Mouse (Mus musculus) limb, embryonic 10.5 days (tissue): ENCODE measurements at regions not wholly inside any gene's neighbourhood (a gene's known extent, or its start where the extent isn't known, plus 50 kb on each side); places are given as distances from the start of the nearest gene placed in this dataset.

Source experiments
- DNase-seq: peaks from one replicate; pipeline ENCODE4 v3.0.0-alpha.2; 2017; ENCODE audit warnings: low spot score
- H3K27ac ChIP-seq: fragments of 300-500 bp; sonication (generic); 2 replicates; pipeline ENCODE4 v1.5.1; 2016; ENCODE audit warnings: mild to moderate bottlenecking
- H3K27me3 ChIP-seq: fragments of 300-500 bp; sonication (generic); 2 replicates; pipeline ENCODE4 v1.6.1; 2016; ENCODE audit warnings: low read depth, mild to moderate bottlenecking; ENCODE audit not compliant: poor library complexity, severe bottlenecking
- H3K36me3 ChIP-seq: fragments of 300-500 bp; sonication (generic); 2 replicates; pipeline ENCODE4 v1.6.1; 2016; ENCODE audit warnings: mild to moderate bottlenecking, moderate library complexity
- H3K4me1 ChIP-seq: fragments of 300-500 bp; sonication (generic); 2 replicates; pipeline ENCODE4 v1.6.1; 2016
- H3K4me3 ChIP-seq: fragments of 300-500 bp; sonication (generic); 2 replicates; pipeline ENCODE4 v1.5.1; 2016; ENCODE audit warnings: mild to moderate bottlenecking, moderate library complexity
- H3K9me3 ChIP-seq: fragments of 300-500 bp; sonication (generic); replicated peaks from 2 replicates; pipeline ENCODE4 v1.6.1; 2016; ENCODE audit warnings: mild to moderate bottlenecking
- WGBS: fragments of 180-500 bp; shearing (Covaris S2); methylation state at CpG from one replicate; pipeline ENCODE4 v1.1.7; 2016; 5-methylcytosine and 5-hydroxymethylcytosine counted together

DNA sequence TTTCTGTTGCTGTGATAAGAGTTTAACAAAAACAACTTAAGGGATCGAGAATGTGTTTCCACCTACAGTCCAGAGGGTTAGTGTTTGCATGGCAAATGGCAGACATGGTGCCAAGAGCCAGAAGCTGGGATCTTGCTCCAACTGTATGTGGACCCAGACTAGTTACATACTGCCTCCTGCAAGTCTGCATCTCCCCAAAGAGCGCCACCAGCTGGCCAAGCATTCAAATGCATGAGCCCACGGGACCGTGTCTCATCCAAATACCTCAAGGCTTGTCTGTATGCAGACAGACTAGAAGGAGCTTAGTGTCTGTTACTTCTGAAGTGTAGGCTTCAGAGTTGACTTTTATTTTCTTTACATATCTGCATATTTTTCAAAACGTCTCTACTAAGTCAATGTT is 85.9 kb upstream of the Pmfbp1 start:
- Histone ChIP-seq H3K4me3 (no peak overlapping the region), H3K27me3 (no peaks in the 10 kb centered on the region), H3K27ac (no peak overlapping the region), H3K36me3 (no peaks in the 10 kb centered on the region), H3K4me1 (peaks cover 5% of the 10 kb centered on the region; the same call in 1 of the 2 replicates), H3K9me3 (no peaks in the 10 kb centered on the region)
- WGBS = 61% methylated on average over 5 of the region's 5 CpGs
- peak; percentile 34 for DNase-seq

DNA sequence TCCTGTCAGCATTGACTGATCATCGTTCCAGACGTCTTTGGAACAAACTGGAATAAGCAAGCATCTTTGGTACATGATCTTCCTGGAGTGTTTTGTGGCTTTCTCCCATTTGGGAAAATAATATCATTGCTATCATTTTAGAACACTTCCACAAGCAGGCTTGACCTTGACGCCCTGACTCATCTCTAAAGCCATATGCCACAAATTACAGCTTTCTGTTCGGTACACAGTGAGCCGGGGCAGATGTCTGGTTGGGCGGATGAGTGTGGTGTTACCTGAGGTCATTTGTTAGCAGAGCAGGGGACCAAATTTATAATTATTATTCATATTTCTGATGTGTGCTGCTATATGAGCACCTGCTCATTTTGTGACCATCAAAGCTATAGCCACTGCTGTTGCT is 83.3 kb upstream of the Pmfbp1 start:
- DNase-seq = no peak
- Histone ChIP-seq H3K36me3 (no peaks in the 10 kb centered on the region), H3K27me3 (no peaks in the 10 kb centered on the region), H3K27ac (no peak overlapping the region), H3K9me3 (no peaks in the 10 kb centered on the region), H3K4me1 (peaks cover 8% of the 10 kb centered on the region; the same call in 1 of the 2 replicates), H3K4me3 (no peak overlapping the region)
- WGBS = 81% methylated on average over 6 of the region's 6 CpGs

DNA sequence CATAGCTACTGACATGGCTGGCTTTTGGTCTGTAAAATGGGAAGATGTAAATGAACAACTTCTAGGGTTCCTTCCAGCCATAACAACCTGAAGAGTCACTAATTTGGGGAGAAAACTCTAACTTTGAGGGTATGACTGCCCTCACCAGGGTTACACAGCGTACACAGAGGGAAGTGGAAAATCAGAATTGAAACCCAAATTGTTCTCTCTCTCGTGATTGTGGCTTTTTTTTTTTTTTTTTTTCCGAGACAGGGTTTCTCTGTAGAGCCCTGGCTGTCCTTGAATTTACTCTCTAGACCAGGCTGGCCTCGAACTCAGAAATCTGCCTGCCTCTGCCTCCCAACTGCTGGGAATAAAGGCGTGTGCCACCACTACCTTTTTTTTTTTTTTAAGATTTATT is 80.4 kb upstream of the Pmfbp1 start:
- Histone ChIP-seq H3K9me3 (no peaks in the 10 kb centered on the region), H3K4me3 (no peak overlapping the region), H3K4me1 (peaks cover 25% of the 10 kb centered on the region), H3K27me3 (no peaks in the 10 kb centered on the region), H3K27ac (no peak overlapping the region), H3K36me3 (no peaks in the 10 kb centered on the region)
- no peak for DNase-seq
- WGBS = 87% methylated on average over 5 of the region's 5 CpGs

GRCm38 (mm10) chr8:109415315-109415714 is 78.5 kb upstream of the Pmfbp1 start:
- Histone ChIP-seq H3K27me3 (no peaks in the 10 kb centered on the region), H3K36me3 (no peaks in the 10 kb centered on the region), H3K4me1 (peaks cover 23% of the 10 kb centered on the region), H3K9me3 (no peaks in the 10 kb centered on the region), H3K4me3 (no peak overlapping the region), H3K27ac (no peak overlapping the region)
- no peak for DNase-seq
- WGBS = 62% methylated on average over 4 of the region's 4 CpGs

DNA sequence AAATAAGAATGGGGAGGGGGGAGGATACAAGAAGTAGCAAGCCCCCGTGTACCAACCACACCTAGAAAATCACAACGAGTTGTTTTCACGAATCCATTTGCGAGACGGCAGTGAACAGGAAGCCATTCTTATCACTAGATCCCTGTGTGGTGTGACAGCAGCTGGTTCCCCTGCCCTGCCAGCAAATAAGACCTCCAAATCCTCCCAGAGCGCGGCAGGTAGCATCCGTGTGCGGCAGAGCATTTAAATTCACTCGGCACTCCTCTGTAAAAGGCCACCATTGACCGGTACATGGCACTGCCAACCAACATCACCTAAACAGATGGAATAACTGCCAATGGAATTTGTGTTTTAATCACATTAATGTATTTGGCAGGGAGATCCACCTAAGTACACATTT is 77.9 kb upstream of the Pmfbp1 start:
- Histone ChIP-seq H3K27me3 (no peaks in the 10 kb centered on the region), H3K9me3 (no peaks in the 10 kb centered on the region), H3K4me3 (no peak overlapping the region), H3K4me1 (peaks cover 23% of the 10 kb centered on the region), H3K27ac (no peak overlapping the region), H3K36me3 (no peaks in the 10 kb centered on the region)
- DNase-seq = no peak
- WGBS = 85% methylated on average over 11 of the region's 11 CpGs

DNA sequence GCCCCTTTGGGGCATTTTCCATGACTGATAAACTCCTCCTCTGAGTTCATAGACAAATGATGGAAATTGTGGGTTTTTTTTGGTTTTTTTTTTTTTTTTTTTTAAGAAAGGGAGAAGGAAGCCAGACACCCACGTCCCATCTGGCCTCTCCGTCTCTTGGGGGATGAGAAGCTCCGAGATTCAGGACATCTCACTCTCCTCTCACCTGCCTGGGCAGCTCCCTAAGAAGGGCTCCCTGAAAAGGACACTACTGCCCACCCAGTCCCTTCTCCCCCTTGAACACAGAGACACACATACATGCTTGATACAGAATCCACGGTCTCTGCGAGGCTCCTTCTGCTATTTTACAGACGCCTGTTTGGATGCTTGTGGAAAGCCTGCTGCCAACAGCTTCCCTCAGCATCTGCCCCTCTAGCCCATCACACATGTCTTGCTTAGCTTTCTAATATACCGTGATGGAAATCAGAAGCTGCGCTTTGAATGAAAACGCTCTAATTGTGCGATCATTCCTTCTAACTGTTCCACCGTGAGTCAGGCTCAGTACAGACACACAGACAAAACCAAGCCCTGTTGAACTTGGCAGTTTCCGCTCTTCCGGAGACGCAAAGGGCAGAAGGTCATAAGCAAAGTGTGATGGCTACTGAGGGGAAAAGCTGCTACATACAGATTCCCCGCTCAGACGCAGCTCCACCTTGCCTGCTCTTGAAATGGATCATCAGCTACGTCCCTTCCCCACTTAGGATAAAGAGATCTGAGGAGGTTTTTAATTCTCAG is 77.3 kb upstream of the Pmfbp1 start:
- no peaks in the 10 kb centered on the region for H3K27me3 ChIP-seq
- H3K4me3 ChIP-seq = no peak overlapping the region
- 78% methylated on average over 17 of the region's 17 CpGs for WGBS
- H3K4me1 ChIP-seq = peaks cover 23% of the 10 kb centered on the region
- peak overlapping the region; percentile 46; the same call in 1 of the 2 replicates for H3K27ac ChIP-seq
- no peaks in the 10 kb centered on the region for H3K9me3 ChIP-seq
- DNase-seq = no peak
- no peaks in the 10 kb centered on the region for H3K36me3 ChIP-seq

DNA sequence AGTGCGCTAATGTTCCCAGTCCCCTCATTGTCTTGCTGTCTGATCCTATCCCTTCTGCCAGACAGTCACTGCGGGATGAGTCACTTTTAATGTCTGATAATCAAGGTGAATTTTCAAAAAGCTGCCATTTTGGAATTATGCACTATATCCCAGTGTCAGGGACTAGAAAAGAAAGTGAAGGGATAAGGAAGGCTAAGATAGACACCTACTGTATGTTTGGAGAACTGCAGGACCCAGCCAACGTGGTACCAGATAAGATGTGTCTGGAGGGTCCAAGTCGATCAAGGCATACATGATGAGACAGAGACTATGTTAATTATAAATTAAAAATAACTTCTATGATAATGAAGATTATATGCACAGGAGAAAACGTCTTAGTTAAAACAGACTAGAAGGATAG is 76.6 kb upstream of the Pmfbp1 start:
- H3K27me3 ChIP-seq = no peaks in the 10 kb centered on the region
- 45% methylated on average over 5 of the region's 5 CpGs for WGBS

GRCm38 (mm10) chr8:109417971-109418370 is 75.9 kb upstream of the Pmfbp1 start:
- 48% methylated on average over 12 of the region's 12 CpGs for WGBS
- peaks cover 23% of the 10 kb centered on the region for H3K4me1 ChIP-seq
- no peaks in the 10 kb centered on the region for H3K27me3 ChIP-seq
- no peak overlapping the region for H3K4me3 ChIP-seq
- no peak for DNase-seq
- H3K27ac ChIP-seq = no peak overlapping the region
- H3K9me3 ChIP-seq = no peaks in the 10 kb centered on the region
- no peaks in the 10 kb centered on the region for H3K36me3 ChIP-seq

More for the DNA sequence above, 76.6 kb upstream of the Pmfbp1 start:
- H3K4me3 ChIP-seq = no peak overlapping the region
- H3K27ac ChIP-seq = peak overlapping the region; percentile 46; the same call in 1 of the 2 replicates
- no peaks in the 10 kb centered on the region for H3K9me3 ChIP-seq
- H3K4me1 ChIP-seq = peaks cover 23% of the 10 kb centered on the region
- no peaks in the 10 kb centered on the region for H3K36me3 ChIP-seq
- peak; percentile 39 for DNase-seq

DNA sequence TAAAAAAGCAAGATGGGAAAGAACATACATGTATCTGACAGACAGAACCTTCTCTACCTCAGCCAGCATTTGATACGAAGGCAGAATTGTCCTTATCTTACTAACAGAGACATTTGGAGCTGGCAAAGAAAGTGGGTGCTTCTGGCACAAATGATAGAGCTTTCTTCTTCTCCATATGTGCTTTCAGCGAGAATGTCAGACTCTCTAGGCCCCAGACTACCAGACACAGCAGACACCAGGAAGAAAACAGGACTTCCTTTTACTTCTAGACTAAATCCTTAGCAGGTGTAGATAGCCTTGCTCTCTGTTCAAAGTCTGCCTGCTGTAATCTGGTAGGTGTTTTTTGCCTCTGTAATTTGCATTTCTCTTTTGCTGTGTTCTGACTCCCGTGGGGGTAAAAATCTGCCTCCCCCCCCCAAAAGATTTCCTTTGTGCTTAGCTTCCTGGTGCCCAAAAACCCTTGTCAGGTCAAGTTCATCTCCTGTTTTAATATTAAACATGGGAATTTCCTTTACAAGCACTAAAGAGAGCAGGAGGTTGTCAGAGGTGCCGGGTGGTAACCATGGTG is 74.7 kb upstream of the Pmfbp1 start:
- H3K27me3 ChIP-seq = no peaks in the 10 kb centered on the region
- peaks cover 23% of the 10 kb centered on the region for H3K4me1 ChIP-seq
- WGBS = 76% methylated on average over 4 of the region's 4 CpGs
- no peaks in the 10 kb centered on the region for H3K36me3 ChIP-seq
- H3K27ac ChIP-seq = no peak overlapping the region
- H3K9me3 ChIP-seq = no peaks in the 10 kb centered on the region
- peak; percentile 20 for DNase-seq
- H3K4me3 ChIP-seq = no peak overlapping the region

DNA sequence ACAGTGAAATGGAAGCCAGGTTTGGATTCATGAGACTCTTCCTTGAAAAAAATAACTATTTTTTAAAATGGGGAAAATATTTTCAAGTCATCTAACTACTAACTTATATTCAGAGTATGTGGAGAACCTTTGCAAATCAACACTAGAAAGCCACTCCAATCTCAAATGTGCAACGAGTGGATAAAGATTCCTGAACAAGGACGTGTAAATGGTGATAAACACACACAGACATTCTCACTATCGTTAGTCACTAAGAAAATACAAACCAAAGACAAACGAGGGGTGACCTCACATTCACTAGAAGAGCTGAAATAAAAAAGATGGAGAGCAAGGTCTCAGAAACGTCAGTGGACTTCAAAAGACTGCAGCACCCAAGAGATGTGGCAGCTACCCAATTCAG is 69.8 kb upstream of the Pmfbp1 start:
- Histone ChIP-seq H3K4me3 (no peak overlapping the region), H3K9me3 (no peaks in the 10 kb centered on the region), H3K4me1 (no peaks in the 10 kb centered on the region; the same call in 1 of the 2 replicates), H3K27me3 (no peaks in the 10 kb centered on the region), H3K36me3 (no peaks in the 10 kb centered on the region), H3K27ac (no peak overlapping the region)
- DNase-seq = peak; percentile 15
- WGBS = 76% methylated on average over 5 of the region's 5 CpGs

DNA sequence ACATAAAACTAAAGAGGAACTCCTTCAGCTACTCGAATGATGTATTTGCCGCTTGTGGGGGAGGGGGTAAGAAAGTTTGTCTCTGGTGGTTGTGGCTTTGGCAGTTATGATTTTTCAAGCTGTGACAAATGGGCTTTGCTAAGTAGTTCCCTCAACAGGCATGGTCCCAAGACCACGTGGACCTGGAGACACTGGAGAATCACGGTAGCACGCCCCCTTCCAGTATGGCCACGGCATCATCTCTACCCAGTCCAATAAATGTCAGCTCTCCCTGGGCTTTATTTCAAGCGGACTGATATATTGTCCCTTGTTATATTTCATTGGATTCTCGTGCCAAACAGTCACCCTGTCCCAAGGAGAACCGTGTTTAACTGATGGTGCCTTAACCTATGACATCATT is 65.3 kb upstream of the Pmfbp1 start:
- WGBS = 82% methylated on average over 9 of the region's 9 CpGs
- Histone ChIP-seq H3K4me3 (no peak overlapping the region), H3K27me3 (no peaks in the 10 kb centered on the region), H3K4me1 (no peaks in the 10 kb centered on the region), H3K27ac (no peak overlapping the region), H3K36me3 (no peaks in the 10 kb centered on the region), H3K9me3 (no peaks in the 10 kb centered on the region)
- peak; percentile 22 for DNase-seq

DNA sequence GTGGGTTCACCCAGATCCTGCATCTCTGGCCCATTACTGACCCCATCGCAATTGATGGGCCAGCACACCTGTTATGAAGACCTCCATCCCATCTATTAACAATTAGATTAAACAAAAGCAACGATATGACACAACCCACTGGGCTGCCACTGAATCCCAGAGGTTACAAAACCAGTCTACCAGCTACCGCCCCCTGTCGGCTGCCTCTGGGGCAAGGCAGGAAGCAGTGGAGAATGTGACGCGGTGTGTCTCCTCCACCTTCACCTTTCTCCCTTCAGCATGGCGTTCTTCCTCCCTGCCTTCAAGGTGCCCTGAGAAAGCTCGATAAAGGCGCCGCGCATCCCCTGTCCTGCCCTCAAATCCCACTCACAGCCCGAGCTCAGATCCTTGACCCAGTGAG is 59.3 kb upstream of the Pmfbp1 start:
- Histone ChIP-seq H3K27ac (no peak overlapping the region), H3K4me3 (no peak overlapping the region), H3K36me3 (no peaks in the 10 kb centered on the region), H3K4me1 (peaks cover 11% of the 10 kb centered on the region), H3K27me3 (no peaks in the 10 kb centered on the region), H3K9me3 (no peaks in the 10 kb centered on the region)
- WGBS = 94% methylated on average over 12 of the region's 12 CpGs
- DNase-seq = peak; percentile 26

GRCm38 (mm10) chr8:109436056-109436455 is 57.8 kb upstream of the Pmfbp1 start:
- WGBS = 94% methylated on average over 4 of the region's 4 CpGs
- H3K4me3 ChIP-seq = no peak overlapping the region
- no peak overlapping the region for H3K27ac ChIP-seq
- H3K27me3 ChIP-seq = no peaks in the 10 kb centered on the region
- peak; percentile 28 for DNase-seq
- H3K36me3 ChIP-seq = no peaks in the 10 kb centered on the region
- no peaks in the 10 kb centered on the region for H3K9me3 ChIP-seq
- peaks cover 11% of the 10 kb centered on the region for H3K4me1 ChIP-seq
